Mouse (Mus musculus) bone marrow, adult 2 months (tissue): ENCODE results near the gene Ccng2.

Experiments
- CTCF ChIP-seq: fragments of 200-500 bp; IDR thresholded peaks from 2 replicates; pipeline ENCODE4 v1.5.1; 2011; ENCODE audit warnings: low read length, control low read depth; ENCODE audit not compliant: control insufficient read depth, insufficient read depth
- POLR2A ChIP-seq: fragments of 200-500 bp; IDR thresholded peaks from 2 replicates; pipeline ENCODE4 v1.6.1; 2011; ENCODE audit warnings: low read depth, mild to moderate bottlenecking, control low read depth, low read length, borderline replicate concordance; ENCODE audit not compliant: control insufficient read depth

DNA sequence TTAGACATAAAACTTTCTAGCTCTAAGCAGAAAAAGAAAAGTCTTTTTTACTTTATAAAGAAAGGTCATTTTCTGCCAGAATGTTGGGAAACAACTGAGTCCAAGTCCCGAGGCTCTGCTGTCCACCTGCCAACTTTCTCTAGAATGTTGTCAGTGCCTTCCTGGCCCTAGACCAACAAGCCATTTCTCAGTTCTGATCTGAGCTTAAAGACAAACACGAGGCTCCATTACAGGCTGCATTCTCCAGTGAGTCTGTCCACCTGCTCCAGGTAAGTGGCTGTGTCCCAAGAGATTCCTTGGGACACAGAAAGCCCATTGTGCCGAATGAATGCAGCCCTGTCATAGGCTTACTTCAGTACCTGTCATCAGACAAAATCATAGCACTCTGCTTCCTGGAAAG, 45.4 kb upstream of the Ccng2 start:
- TF ChIP-seq CTCF: no peak
- no peak for TF ChIP-seq POLR2A
